Mouse (Mus musculus): Measurements from ENCODE around the gene Mylk2. TPM values are rescaled to one million over a fixed set of nuclear protein-coding genes. Genes with fewer than 3 reads are reported as not detected.
A peak's percentile ranks its signal among the peaks of the same experiment; 100 is the strongest.

Gene Mylk2
- polyA plus RNA-seq, 1 experiment from 2014 or later: not detected

DNA sequence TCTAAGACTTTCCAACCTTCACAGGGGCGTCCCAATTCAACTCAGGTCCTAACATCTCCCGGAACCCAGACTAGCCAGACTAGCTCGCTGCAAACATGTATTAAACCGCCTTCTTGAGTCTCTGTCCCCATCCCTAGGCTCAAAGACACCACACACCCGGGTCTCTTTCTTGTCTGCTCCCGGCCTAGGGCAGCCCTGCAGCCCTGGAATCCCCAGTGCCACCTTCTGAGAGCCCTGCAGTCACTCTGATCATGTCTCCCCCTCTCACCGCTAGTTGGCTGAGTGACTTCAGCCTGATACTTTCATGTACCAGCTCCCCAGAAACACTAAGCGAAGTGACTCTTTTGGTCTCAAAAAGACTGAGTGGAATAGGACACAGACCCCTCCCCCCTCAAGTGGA lies 32.4 kb downstream of the Mylk2 start:
- 3% methylated on average over 8 of the region's 8 CpGs for WGBS
- peaks cover 39% of the 10 kb centered on the region for H3K27me3 ChIP-seq (replicated peaks; ENCODE audit: control insufficient read depth, insufficient read depth, low read length)
- ATAC-seq (no peak), DNase-seq (ENCODE audit: low spot score) (no peak)
- H3K9me3 ChIP-seq (replicated peaks; ENCODE audit: control insufficient read depth, low read length): no peaks in the 10 kb centered on the region
- H3K4me1 ChIP-seq (ENCODE audit: control insufficient read depth, insufficient read depth, low read length): 0 out of 2 replicates have a peak, but pooled peaks cover 3% of the 10 kb centered on the region
- peak overlapping the region; percentile 75 for H3K4me2 ChIP-seq (ENCODE audit: low read length)
- H3K36me3 ChIP-seq (ENCODE audit: control insufficient read depth, insufficient read depth, low read length): no peaks in the 10 kb centered on the region
- H3K27ac ChIP-seq (ENCODE audit: low read depth, low read length): no peak overlapping the region
- peak overlapping the region; percentile 51; the same call in 1 of the 2 replicates for H3K9ac ChIP-seq (ENCODE audit: low read length)
- peak overlapping the region; percentile 37 for H3K4me3 ChIP-seq (ENCODE audit: low read depth, low read length)

DNA sequence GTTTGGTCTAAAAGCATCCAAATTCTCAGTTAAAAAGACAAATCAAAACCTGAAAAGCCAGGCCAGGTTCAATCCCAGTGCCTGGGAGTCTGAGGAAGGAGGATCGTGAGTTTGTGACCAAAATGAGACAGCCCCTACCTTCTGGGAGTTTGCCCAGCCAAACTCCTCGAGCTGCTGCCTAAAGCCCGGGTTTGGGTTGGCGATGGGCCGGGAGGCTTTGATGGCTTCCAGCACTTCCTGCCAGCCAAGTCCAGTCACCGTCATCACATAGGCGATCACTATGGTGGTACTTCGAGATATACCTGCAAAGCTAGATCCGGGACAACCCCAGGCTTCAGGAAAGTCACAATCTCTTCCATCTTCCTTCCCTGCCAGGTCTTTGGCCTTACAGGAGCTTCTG lies 32.9 kb downstream of the Mylk2 start:
- 60% methylated on average over 9 of the region's 9 CpGs for WGBS
- Histone ChIP-seq H3K9ac (ENCODE audit: low read length) (no peak overlapping the region), H3K27me3 (replicated peaks; ENCODE audit: control insufficient read depth, insufficient read depth, low read length) (peaks cover 39% of the 10 kb centered on the region), H3K9me3 (replicated peaks; ENCODE audit: control insufficient read depth, low read length) (no peaks in the 10 kb centered on the region), H3K27ac (ENCODE audit: low read depth, low read length) (no peak overlapping the region), H3K36me3 (ENCODE audit: control insufficient read depth, insufficient read depth, low read length) (no peaks in the 10 kb centered on the region), H3K4me2 (ENCODE audit: low read length) (no peak overlapping the region), H3K4me1 (ENCODE audit: control insufficient read depth, insufficient read depth, low read length) (0 out of 2 replicates have a peak, but pooled peaks cover 3% of the 10 kb centered on the region), H3K4me3 (ENCODE audit: low read depth, low read length) (no peak overlapping the region)
- DNase-seq (ENCODE audit: low spot score) (no peak), ATAC-seq (no peak)

DNA sequence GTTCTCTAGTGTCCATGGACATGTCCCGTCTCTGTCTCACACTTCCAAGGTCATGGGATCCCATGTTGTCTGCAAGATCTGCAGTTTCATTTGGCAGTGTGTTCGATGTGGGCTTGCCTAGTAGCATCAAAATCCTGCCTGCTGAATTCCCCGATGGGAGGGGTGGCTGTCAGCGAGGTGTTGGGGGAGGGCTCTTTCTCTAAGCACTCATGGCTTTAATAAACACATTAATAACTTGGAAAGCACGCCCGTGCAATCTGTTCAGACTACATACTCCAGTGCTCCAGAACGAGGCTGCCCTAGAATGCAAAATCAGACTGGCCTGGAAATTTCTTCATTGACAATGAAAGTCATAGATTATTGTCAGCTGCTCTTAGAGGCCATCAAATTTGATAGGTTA lies 35.9 kb downstream of the Mylk2 start:
- Histone ChIP-seq H3K9ac (ENCODE audit: low read length) (no peak overlapping the region), H3K27ac (ENCODE audit: low read depth, low read length) (no peak overlapping the region; the same call in 1 of the 2 replicates), H3K27me3 (replicated peaks; ENCODE audit: control insufficient read depth, insufficient read depth, low read length) (peaks cover 32% of the 10 kb centered on the region)

DNA sequence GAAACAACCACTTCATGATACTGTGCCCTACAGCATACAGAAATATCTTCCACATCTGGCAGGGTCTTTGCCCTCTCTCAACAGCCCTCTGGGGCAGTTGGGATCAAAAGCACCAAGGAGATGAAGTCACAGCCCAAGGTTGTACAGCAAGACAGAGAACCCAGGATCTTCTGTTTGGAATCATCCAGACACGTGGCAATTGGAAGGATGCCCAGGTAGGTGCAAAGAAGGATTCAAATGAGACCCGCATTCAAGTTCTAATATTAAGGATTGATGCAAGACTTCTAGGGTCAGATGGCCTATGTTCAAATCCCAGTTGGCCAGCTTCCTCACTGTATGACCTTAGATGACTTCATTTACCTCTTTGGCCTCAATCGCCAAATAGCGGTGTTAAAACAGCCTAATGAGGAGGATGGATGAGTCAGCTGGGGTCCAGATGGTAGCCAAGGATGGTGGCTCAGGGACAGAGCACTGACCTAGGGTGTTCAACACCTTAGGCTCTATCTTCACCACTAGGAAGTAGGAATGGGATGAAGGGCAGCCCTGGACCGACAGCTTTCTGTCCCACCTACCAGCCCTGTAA lies 37.4 kb downstream of the Mylk2 start:
- Histone ChIP-seq H3K27me3 (replicated peaks; ENCODE audit: control insufficient read depth, insufficient read depth, low read length) (peaks cover 18% of the 10 kb centered on the region), H3K4me3 (ENCODE audit: low read depth, low read length) (no peak overlapping the region)

More for the DNA sequence above, 35.9 kb downstream of the Mylk2 start:
- peak; percentile 82 for DNase-seq (ENCODE audit: low spot score)
- Histone ChIP-seq H3K9me3 (replicated peaks; ENCODE audit: control insufficient read depth, low read length) (no peaks in the 10 kb centered on the region), H3K4me2 (ENCODE audit: low read length) (no peak overlapping the region), H3K4me1 (ENCODE audit: control insufficient read depth, insufficient read depth, low read length) (peaks cover 8% of the 10 kb centered on the region; the same call in 1 of the 2 replicates), H3K36me3 (ENCODE audit: control insufficient read depth, insufficient read depth, low read length) (no peaks in the 10 kb centered on the region), H3K4me3 (ENCODE audit: low read depth, low read length) (no peak overlapping the region)
- WGBS: 59% methylated on average over 7 of the region's 7 CpGs
- 0 out of 2 replicates have a peak, but pooled peaks have one; percentile 22 for ATAC-seq

DNA sequence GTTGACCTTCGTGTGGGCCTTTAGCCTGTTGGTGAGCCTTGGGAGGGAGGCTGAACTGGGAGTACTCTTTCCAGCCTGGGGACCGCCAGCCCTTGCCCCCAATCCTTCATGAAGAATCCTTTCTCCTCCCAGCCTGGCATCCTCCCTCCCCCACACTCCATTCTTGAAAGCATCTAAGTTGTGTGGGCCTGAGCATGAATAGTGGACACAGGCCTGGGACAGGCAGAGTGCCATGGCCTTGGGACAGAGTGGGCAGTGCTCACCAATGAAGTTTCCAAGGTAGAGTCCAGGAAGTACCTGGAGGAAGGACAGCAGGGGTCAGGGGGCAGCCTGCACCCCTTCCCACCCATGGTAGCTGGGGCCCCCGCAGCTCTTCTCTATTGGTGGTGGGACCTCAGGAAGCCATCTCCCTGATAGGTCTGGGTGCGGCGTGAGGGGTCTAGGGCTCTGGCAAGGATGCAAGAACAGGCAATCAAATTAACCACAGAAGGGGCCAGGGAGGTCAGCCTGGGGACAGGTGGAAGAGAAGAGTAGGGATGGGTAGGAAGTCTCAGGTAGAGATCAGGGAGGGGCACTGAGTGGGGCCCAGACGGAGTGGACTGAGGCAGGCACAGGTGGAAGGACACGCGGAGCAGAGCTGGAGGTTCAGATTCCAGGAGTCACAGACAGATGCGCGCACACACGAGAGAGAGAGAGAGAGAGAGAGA lies 39.4 kb downstream of the Mylk2 start:
- no peak overlapping the region for H3K27ac ChIP-seq (ENCODE audit: low read depth, low read length)
- peak overlapping the region; percentile 71 for H3K4me3 ChIP-seq (ENCODE audit: low read depth, low read length)
- H3K9me3 ChIP-seq (replicated peaks; ENCODE audit: control insufficient read depth, low read length): no peaks in the 10 kb centered on the region
- 41% methylated on average over 11 of the region's 11 CpGs for WGBS
- no peak for ATAC-seq
- peak overlapping the region; percentile 90 for H3K4me2 ChIP-seq (ENCODE audit: low read length)
- H3K4me1 ChIP-seq (ENCODE audit: control insufficient read depth, insufficient read depth, low read length): peaks cover 4% of the 10 kb centered on the region; the same call in 1 of the 2 replicates
- no peaks in the 10 kb centered on the region for H3K36me3 ChIP-seq (ENCODE audit: control insufficient read depth, insufficient read depth, low read length)
- peak overlapping the region; percentile 84; the same call in 1 of the 2 replicates for H3K9ac ChIP-seq (ENCODE audit: low read length)
- DNase-seq (ENCODE audit: low spot score): no peak
- H3K27me3 ChIP-seq (replicated peaks; ENCODE audit: control insufficient read depth, insufficient read depth, low read length): peaks cover 3% of the 10 kb centered on the region; the same call in 1 of the 2 replicates

More for the DNA sequence above, 37.4 kb downstream of the Mylk2 start:
- H3K36me3 ChIP-seq (ENCODE audit: control insufficient read depth, insufficient read depth, low read length): no peaks in the 10 kb centered on the region
- H3K4me1 ChIP-seq (ENCODE audit: control insufficient read depth, insufficient read depth, low read length): peaks cover 4% of the 10 kb centered on the region; the same call in 1 of the 2 replicates
- DNase-seq (ENCODE audit: low spot score): no peak
- no peak overlapping the region for H3K27ac ChIP-seq (ENCODE audit: low read depth, low read length)
- H3K9ac ChIP-seq (ENCODE audit: low read length): no peak overlapping the region
- no peak overlapping the region for H3K4me2 ChIP-seq (ENCODE audit: low read length)
- WGBS: 86% methylated on average over 5 of the region's 5 CpGs
- ATAC-seq: no peak
- no peaks in the 10 kb centered on the region for H3K9me3 ChIP-seq (replicated peaks; ENCODE audit: control insufficient read depth, low read length)

DNA sequence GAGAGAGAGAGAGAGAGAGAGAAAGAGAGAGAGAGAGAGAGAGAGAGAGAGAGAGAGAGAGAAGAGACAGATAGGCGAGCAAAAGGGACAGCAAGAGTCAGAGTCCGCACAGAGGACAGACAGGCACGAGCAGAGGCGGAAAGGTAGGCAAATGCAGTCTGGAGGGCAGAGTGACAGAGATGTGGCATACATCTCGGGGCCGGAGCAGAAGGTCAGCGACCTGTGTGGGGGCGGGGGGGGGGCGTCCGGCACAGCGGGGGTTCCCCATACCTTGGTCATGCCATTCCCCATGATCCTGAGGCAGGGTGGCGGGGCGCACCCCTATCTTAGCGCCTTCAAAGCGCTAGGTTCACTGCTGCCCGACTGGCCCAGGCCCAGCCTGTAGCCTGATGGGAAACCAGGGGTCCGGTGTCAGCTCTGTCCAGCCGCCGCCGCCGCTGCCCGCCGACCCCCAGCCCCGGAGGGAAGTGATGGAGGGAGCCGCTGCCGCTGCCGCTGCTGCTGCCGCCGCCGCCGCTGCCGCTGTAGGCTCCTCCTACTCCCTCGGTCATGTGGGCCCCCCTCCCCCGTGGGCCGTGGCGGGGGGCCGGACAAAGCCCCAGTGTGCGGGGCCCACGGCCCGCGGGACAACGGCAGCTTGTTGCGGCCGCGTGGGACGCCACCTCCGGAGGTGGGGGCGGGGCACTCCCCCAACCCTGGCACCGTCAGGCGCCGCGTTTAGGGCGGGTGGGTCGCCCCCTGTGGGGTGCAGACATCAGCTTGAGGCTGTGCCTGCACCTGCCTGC lies 40.1 kb downstream of the Mylk2 start, which contains the start of gene Dusp15:
TSS of gene Dusp15 (minus strand) at position 634 of the 785 bp plus-strand sequence.
- H3K9ac ChIP-seq (ENCODE audit: low read length): peak within 1 kb of the TSS; percentile 84
- ATAC-seq: peak; percentile 83
- no peaks in the 10 kb centered on the region for H3K9me3 ChIP-seq (replicated peaks; ENCODE audit: control insufficient read depth, low read length)
- H3K4me1 ChIP-seq (ENCODE audit: control insufficient read depth, insufficient read depth, low read length): peaks cover 4% of the 10 kb centered on the region; the same call in 1 of the 2 replicates
- no peaks in the 10 kb centered on the region; the same call in 1 of the 2 replicates for H3K27me3 ChIP-seq (replicated peaks; ENCODE audit: control insufficient read depth, insufficient read depth, low read length)
- H3K27ac ChIP-seq (ENCODE audit: low read depth, low read length): peak within 1 kb of the TSS; percentile 44; the same call in 1 of the 2 replicates
- peak; percentile 75 for DNase-seq (ENCODE audit: low spot score)
- WGBS: 1% methylated on average over 38 of the region's 54 CpGs
- peak within 1 kb of the TSS; percentile 90 for H3K4me2 ChIP-seq (ENCODE audit: low read length)
- no peaks in the 10 kb centered on the region for H3K36me3 ChIP-seq (ENCODE audit: control insufficient read depth, insufficient read depth, low read length)
- peak within 1 kb of the TSS; percentile 71 for H3K4me3 ChIP-seq (ENCODE audit: low read depth, low read length)

DNA sequence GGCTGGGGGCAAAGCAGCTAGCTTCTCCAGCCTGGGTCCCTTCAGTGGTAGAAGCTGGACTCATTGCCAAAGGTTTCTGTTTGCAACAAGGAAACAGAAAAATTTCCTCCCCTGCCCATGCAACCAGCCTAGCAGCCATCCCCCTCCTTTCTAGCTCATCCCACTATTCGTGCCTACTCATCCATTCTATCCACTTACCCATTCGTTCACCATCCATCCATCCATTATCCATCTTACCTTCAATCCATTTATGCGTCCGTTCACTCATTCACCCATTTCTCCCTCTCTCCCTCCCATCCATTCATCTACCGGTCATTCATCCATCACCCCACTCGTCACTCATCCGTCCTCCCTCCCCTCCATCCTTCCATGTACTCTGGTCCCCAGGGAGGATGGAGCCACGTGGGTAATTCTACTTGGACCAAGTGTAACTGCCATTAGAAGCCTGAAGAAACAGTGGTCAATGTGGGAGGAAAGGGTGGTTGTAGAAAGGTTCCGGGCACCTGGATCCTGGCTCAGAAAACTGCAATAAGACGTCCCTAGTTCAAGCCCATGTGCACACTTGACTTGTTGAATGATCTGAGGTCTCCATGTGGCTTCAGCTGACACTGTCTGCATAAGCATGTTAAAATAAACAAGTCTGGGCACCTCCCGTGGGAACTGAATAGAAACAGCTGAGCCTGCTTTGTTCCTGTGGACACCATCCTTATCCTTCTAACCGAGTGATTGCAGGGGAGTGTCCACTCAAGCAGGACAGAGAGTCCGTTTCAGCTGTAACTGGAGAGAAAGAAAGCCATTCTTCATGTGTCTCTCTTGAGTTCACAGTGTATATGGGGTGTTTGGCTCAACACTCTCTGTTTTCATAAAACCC lies 40.9 kb downstream of the Mylk2 start:
- no peak for DNase-seq (ENCODE audit: low spot score)
- H3K27me3 ChIP-seq (replicated peaks; ENCODE audit: control insufficient read depth, insufficient read depth, low read length): no peaks in the 10 kb centered on the region; the same call in 1 of the 2 replicates
- H3K9ac ChIP-seq (ENCODE audit: low read length): peak overlapping the region; percentile 84
- peak; percentile 15; the same call in 1 of the 2 replicates for ATAC-seq
- no peaks in the 10 kb centered on the region for H3K36me3 ChIP-seq (ENCODE audit: control insufficient read depth, insufficient read depth, low read length)
- WGBS: 14% methylated on average over 13 of the region's 13 CpGs
- H3K4me3 ChIP-seq (ENCODE audit: low read depth, low read length): peak overlapping the region; percentile 71
- no peaks in the 10 kb centered on the region for H3K9me3 ChIP-seq (replicated peaks; ENCODE audit: control insufficient read depth, low read length)
- H3K4me1 ChIP-seq (ENCODE audit: control insufficient read depth, insufficient read depth, low read length): peaks cover 4% of the 10 kb centered on the region; the same call in 1 of the 2 replicates
- peak overlapping the region; percentile 44; the same call in 1 of the 2 replicates for H3K27ac ChIP-seq (ENCODE audit: low read depth, low read length)
- H3K4me2 ChIP-seq (ENCODE audit: low read length): peak overlapping the region; percentile 90

DNA sequence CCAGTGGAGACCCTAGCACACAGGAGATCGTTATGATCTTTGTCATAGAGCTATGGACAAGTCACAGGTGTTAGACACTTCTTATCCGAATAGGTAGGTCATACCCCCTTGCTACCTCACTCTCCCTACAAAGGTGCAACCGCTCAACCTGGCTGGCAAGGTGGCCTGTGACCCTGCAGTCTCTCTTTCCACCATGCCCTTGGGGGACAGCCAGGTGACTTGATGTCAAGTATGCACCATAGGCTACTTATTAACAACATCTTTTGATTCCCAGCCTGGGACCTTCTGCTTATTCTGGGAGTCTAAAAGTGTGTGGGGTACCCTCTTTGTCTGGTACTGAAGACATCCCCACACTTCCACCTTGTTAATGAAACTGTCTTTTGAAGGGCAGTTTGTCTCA lies 47.0 kb downstream of the Mylk2 start:
- H3K9ac ChIP-seq (ENCODE audit: low read length): no peak overlapping the region
- H3K4me2 ChIP-seq (ENCODE audit: low read length): no peak overlapping the region
- WGBS: 70% methylated on average over 3 of the region's 3 CpGs
- DNase-seq (ENCODE audit: low spot score) (no peak), ATAC-seq (no peak)
- no peaks in the 10 kb centered on the region for H3K36me3 ChIP-seq (ENCODE audit: control insufficient read depth, insufficient read depth, low read length)
- no peaks in the 10 kb centered on the region for H3K9me3 ChIP-seq (replicated peaks; ENCODE audit: control insufficient read depth, low read length)
- H3K4me3 ChIP-seq (ENCODE audit: low read depth, low read length): no peak overlapping the region
- no peak overlapping the region for H3K27ac ChIP-seq (ENCODE audit: low read depth, low read length)
- no peaks in the 10 kb centered on the region for H3K4me1 ChIP-seq (ENCODE audit: control insufficient read depth, insufficient read depth, low read length)
- no peaks in the 10 kb centered on the region; the same call in 1 of the 2 replicates for H3K27me3 ChIP-seq (replicated peaks; ENCODE audit: control insufficient read depth, insufficient read depth, low read length)
